Mouse (Mus musculus): Measurements from ENCODE around the gene Zfp541. TPM values are rescaled to one million over a fixed set of nuclear protein-coding genes. Genes with fewer than 3 reads are reported as not detected.

Zfp541 gene
- polyA plus RNA-seq, 1 experiment, result not detected

DNA sequence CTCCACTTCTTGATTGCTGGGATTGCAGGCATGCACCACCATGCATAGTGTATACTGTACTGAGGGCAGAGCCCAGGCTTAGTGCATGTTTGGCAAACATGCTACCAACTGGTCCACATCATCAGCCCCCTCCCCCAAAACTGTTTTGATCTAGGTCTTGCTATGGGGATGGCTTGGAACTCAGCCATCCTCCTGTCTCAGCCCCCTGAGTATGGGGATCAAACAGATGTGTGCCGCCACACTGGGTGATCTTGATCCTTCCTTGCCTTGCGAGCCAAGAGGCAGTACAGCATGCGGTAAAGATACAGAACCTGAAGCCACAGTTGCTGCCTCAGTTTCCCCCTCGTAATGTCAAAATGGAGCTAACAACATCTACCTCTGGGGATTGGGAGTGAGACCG is 67.3 kb downstream of the Zfp541 start:
- H3ac ChIP-seq (ENCODE audit: control insufficient read depth, insufficient read length), result no peak overlapping the region
- H3K36me3 ChIP-seq (ENCODE audit: control insufficient read depth, insufficient read depth), result no peaks in the 10 kb centered on the region
- TF ChIP-seq CEBPB (IDR thresholded peaks at IDR 0.05; ENCODE audit: insufficient read depth, poor library complexity, severe bottlenecking) (no peak), TCF3 (IDR thresholded peaks at IDR 0.05; ENCODE audit: insufficient read length, low read depth) (no peak), TCF12 (IDR thresholded peaks at IDR 0.05; ENCODE audit: insufficient read depth, poor library complexity, severe bottlenecking) (no peak), USF1 (IDR thresholded peaks at IDR 0.05; ENCODE audit: low read depth) (no peak), POLR2AphosphoS2 (IDR thresholded peaks at IDR 0.05; ENCODE audit: insufficient read length, low read depth) (no peak), SRF (IDR thresholded peaks at IDR 0.05; ENCODE audit: control insufficient read depth, insufficient read length, low read depth) (no peak), MYOG (IDR thresholded peaks at IDR 0.05; ENCODE audit: control insufficient read depth in 1 of 3, insufficient read depth in 1 of 3, insufficient read length in 2 of 3, low read depth in 2 of 3) (no peak), POLR2A (IDR thresholded peaks at IDR 0.05; ENCODE audit: insufficient read length, low read depth) (no peak), MYOD1 (IDR thresholded peaks at IDR 0.05; ENCODE audit: control insufficient read depth in 1 of 3, insufficient read length in 2 of 3, low read depth in 2 of 3) (no peak), E2F4 (IDR thresholded peaks at IDR 0.05; ENCODE audit: insufficient read depth) (no peak), REST (IDR thresholded peaks at IDR 0.05; ENCODE audit: insufficient read depth, insufficient read length) (no peak), MAX (IDR thresholded peaks at IDR 0.05; ENCODE audit: low read depth) (no peak)
- H3K4me3 ChIP-seq, result no peak overlapping the region
- H3K79me2 ChIP-seq (ENCODE audit: control insufficient read depth, insufficient read depth), result no peaks in the 10 kb centered on the region
- no peak overlapping the region for H3K4me2 ChIP-seq (ENCODE audit: low read depth)
- H3K27me3 ChIP-seq (ENCODE audit: control insufficient read depth, insufficient read depth, insufficient read length), result peaks cover 33% of the 10 kb centered on the region

DNA sequence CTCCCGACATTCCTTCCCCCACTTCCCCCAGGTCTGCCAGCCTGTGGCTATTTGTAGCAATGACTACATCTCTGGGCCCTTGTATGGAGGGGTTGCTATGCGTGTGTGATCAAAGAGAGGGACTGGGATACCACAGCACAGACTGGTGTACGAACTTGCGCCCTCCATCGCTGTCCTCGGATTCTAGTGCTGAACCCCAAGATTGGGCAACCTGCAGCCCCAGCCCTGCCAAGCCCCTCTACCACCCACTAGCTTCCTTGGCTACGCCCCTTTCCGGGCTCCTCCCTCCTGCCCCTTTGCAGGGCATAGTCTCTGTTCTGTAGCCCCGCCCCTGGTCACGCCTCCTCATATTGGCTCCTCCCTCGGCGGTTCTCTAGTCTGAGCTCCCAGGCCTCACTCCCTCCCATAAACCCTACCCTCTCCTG is 67.8 kb downstream of the Zfp541 start, which contains the start of gene Slc8a2:
Slc8a2 (plus strand) TSS at position 406 of the 425 bp plus-strand sequence.
- TF ChIP-seq E2F4 (IDR thresholded peaks at IDR 0.05; ENCODE audit: insufficient read depth), result no peak
- TF ChIP-seq CEBPB (IDR thresholded peaks at IDR 0.05; ENCODE audit: insufficient read depth, poor library complexity, severe bottlenecking), result no peak
- TF ChIP-seq REST (IDR thresholded peaks at IDR 0.05; ENCODE audit: insufficient read depth, insufficient read length), result peak; percentile 72
- H3K4me3 ChIP-seq, result no peak within 1 kb of the TSS
- peaks cover 39% of the 10 kb centered on the region for H3K27me3 ChIP-seq (ENCODE audit: control insufficient read depth, insufficient read depth, insufficient read length)
- no peak within 1 kb of the TSS for H3ac ChIP-seq (ENCODE audit: control insufficient read depth, insufficient read length)
- no peak within 1 kb of the TSS for H3K4me2 ChIP-seq (ENCODE audit: low read depth)
- H3K79me2 ChIP-seq (ENCODE audit: control insufficient read depth, insufficient read depth), result no peaks in the 10 kb centered on the region
- H3K36me3 ChIP-seq (ENCODE audit: control insufficient read depth, insufficient read depth), result no peaks in the 10 kb centered on the region

DNA sequence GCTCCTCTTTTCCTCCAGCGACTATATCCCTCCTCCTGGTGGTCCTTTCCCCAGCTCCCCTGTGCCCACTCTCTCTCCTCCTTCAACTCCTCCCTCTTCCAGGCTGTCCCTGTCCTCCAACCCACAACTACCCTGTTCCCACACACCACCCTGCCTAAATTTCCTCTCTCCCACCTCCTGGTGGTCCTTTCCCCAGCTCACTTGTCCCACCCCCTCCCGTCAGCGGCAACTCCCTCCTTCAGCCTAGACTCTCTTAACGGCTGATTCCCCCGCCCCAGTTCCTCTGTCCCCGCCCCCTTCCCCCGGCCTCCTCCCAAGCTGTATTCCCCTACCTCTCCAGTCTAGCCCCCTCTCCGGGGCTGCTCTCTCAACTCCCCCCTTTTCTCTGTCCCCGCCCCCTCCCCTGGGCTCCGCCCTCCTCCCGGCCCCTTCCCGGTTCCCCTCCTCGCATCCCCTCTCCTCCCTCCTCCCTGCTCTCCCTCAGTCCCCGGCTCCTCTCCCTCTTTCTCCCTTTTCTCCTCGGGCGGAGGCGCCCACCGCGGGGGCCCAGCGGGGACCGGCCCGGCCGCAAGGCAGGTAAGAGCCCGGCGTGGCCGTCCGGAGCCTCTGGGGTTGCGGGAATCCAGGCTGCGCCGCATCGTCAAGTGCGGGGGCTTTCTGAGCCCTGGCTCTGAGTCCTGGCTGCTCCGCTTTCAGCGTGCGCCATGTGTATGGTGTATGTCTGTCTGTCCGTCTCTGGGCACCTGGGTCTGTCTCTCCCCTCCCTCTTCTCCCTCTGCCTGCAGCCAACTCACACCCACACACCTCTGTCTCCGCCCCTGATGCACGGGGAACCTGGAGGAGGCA is 68.5 kb downstream of the Zfp541 start:
- H3K79me2 ChIP-seq (ENCODE audit: control insufficient read depth, insufficient read depth), result no peaks in the 10 kb centered on the region
- H3K36me3 ChIP-seq (ENCODE audit: control insufficient read depth, insufficient read depth), result no peaks in the 10 kb centered on the region
- H3K27me3 ChIP-seq (ENCODE audit: control insufficient read depth, insufficient read depth, insufficient read length), result peaks cover 44% of the 10 kb centered on the region
- no peak overlapping the region for H3K4me2 ChIP-seq (ENCODE audit: low read depth)
- TF ChIP-seq TCF3 (IDR thresholded peaks at IDR 0.05; ENCODE audit: insufficient read length, low read depth) (no peak), USF1 (IDR thresholded peaks at IDR 0.05; ENCODE audit: low read depth) (no peak), MYOD1 (IDR thresholded peaks at IDR 0.05; ENCODE audit: control insufficient read depth in 1 of 3, insufficient read length in 2 of 3, low read depth in 2 of 3) (no peak), CEBPB (IDR thresholded peaks at IDR 0.05; ENCODE audit: insufficient read depth, poor library complexity, severe bottlenecking) (no peak), POLR2AphosphoS2 (IDR thresholded peaks at IDR 0.05; ENCODE audit: insufficient read length, low read depth) (no peak)
- no peak overlapping the region for H3K4me3 ChIP-seq
- no peak overlapping the region for H3ac ChIP-seq (ENCODE audit: control insufficient read depth, insufficient read length)

DNA sequence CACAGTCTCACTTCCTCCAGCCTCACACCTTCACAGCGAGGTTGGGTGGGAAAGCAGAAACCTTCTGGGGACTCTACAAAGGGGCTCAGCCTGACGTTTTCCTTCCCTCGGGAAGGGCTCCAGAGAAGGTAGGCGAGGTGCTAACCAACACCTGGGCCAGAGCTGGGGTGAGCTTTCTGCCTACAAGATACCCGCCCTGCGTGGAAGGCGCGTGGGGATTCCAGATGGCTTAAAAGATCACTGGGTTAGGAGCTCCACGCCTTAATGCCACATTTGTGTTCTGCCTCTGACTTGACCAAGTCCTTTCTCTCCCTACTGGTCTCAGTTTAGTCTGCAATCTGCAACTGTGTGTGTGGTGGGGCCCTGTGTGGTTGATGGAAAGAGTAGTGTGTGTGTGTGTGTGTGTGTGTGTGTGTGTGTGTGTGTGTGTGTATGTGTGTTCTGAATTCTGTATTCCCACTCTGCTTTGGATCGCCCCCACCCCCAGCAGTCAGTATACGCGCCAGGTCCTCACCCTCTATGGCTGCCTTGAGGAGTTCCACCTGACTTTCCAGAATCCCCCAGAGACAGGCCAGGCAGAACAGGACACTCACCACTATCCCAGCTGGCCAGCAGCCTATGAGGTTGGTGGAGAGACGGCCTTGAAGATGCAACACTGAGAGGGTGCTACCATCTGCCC is 69.5 kb downstream of the Zfp541 start:
- H3K79me2 ChIP-seq (ENCODE audit: control insufficient read depth, insufficient read depth), result no peaks in the 10 kb centered on the region
- no peaks in the 10 kb centered on the region for H3K36me3 ChIP-seq (ENCODE audit: control insufficient read depth, insufficient read depth)
- peaks cover 51% of the 10 kb centered on the region for H3K27me3 ChIP-seq (ENCODE audit: control insufficient read depth, insufficient read depth, insufficient read length)
- H3ac ChIP-seq (ENCODE audit: control insufficient read depth, insufficient read length), result no peak overlapping the region
- no peak overlapping the region for H3K4me2 ChIP-seq (ENCODE audit: low read depth)
- TF ChIP-seq USF1 (IDR thresholded peaks at IDR 0.05; ENCODE audit: low read depth) (no peak), E2F4 (IDR thresholded peaks at IDR 0.05; ENCODE audit: insufficient read depth) (no peak), MYOD1 (IDR thresholded peaks at IDR 0.05; ENCODE audit: control insufficient read depth in 1 of 3, insufficient read length in 2 of 3, low read depth in 2 of 3) (no peak), TCF12 (IDR thresholded peaks at IDR 0.05; ENCODE audit: insufficient read depth, poor library complexity, severe bottlenecking) (no peak), SRF (IDR thresholded peaks at IDR 0.05; ENCODE audit: control insufficient read depth, insufficient read length, low read depth) (no peak), MYOG (IDR thresholded peaks at IDR 0.05; ENCODE audit: control insufficient read depth in 1 of 3, insufficient read depth in 1 of 3, insufficient read length in 2 of 3, low read depth in 2 of 3) (no peak), TCF3 (IDR thresholded peaks at IDR 0.05; ENCODE audit: insufficient read length, low read depth) (no peak), POLR2A (IDR thresholded peaks at IDR 0.05; ENCODE audit: insufficient read length, low read depth) (no peak), REST (IDR thresholded peaks at IDR 0.05; ENCODE audit: insufficient read depth, insufficient read length) (no peak), MAX (IDR thresholded peaks at IDR 0.05; ENCODE audit: low read depth) (no peak), CEBPB (IDR thresholded peaks at IDR 0.05; ENCODE audit: insufficient read depth, poor library complexity, severe bottlenecking) (no peak), POLR2AphosphoS2 (IDR thresholded peaks at IDR 0.05; ENCODE audit: insufficient read length, low read depth) (no peak)
- H3K4me3 ChIP-seq, result no peak overlapping the region

Data from myocyte (in vitro differentiated cells).